Mouse (Mus musculus): Measurements from ENCODE around the gene Man1c1.

DNA sequence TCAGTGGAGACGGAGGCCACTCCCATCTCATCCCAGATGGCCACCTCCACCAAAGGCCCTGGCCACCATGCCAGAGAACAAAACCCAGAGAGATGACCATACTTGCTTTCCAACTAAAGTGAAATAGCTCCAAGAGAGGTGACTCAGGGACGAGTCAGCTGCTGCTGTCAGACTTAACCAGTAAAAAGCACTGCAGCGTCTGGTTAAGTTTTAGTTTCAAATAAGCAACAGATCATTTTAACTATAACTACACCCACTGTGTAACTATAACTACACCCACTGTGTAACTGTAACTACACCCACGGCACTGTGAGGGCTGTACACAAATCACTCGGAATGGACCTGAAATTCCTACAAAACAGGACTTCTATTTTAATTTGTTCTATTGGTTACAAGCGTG, 17.0 kb upstream of the Man1c1 start:
- TF ChIP-seq CTCF (IDR thresholded peaks at IDR 0.05; ENCODE audit: control insufficient read depth, insufficient read depth, insufficient read length) (no peak), MYOG (IDR thresholded peaks at IDR 0.05; ENCODE audit: control insufficient read depth, extremely low read depth, insufficient read length) (no peak), MAX (IDR thresholded peaks at IDR 0.05) (no peak)
